Comparison of ENCODE assay signal across 27 mouse cellular contexts in genomic region chr16:76938128-76938527, GRCm38 (mm10).
"Had no signal": no experiment of that assay in that cellular context is flagged by ENCODE, and none has a peak within 500 bp of the region (broad histone marks: within the 10 kb centered on the region; RNA-seq: fewer than 3 reads in every experiment).

No protein-coding gene starts in this region.

- DNase-seq: gastrocnemius, postnatal 14 days; gastrocnemius, postnatal 36 days; heart, adult 11 months; heart, adult 2 months; heart, postnatal 14 days; heart, postnatal 36 days; kidney, adult 11 months; kidney, adult 2 months; kidney, adult 9 months; kidney, postnatal 14 days; kidney, postnatal 36 days; layer of hippocampus, adult 9-11 months; layer of hippocampus, postnatal 36 days; left cerebral cortex, postnatal 4 days; lung, adult 18-20 months had no signal

- H3K4me1 ChIP-seq: heart, embryonic 13.5 days; heart, embryonic 15.5 days; hindbrain, embryonic 13.5 days; hindbrain, embryonic 15.5 days; kidney, embryonic 15.5 days; limb, embryonic 13.5 days; limb, embryonic 15.5 days; liver, embryonic 12.5 days had no signal

- H3K4me3 ChIP-seq: heart, adult 2 months; heart, embryonic 13.5 days; heart, embryonic 15.5 days; hindbrain, embryonic 13.5 days; hindbrain, embryonic 15.5 days; kidney, embryonic 15.5 days; limb, embryonic 13.5 days; limb, embryonic 15.5 days; liver, embryonic 12.5 days had no signal

- H3K36me3 ChIP-seq: heart, embryonic 13.5 days; heart, embryonic 15.5 days; hindbrain, embryonic 13.5 days; hindbrain, embryonic 15.5 days; kidney, embryonic 15.5 days; limb, embryonic 13.5 days; limb, embryonic 15.5 days; liver, embryonic 12.5 days had no signal

- H3K27me3 ChIP-seq: heart, embryonic 13.5 days; heart, embryonic 15.5 days; hindbrain, embryonic 13.5 days; hindbrain, embryonic 15.5 days; kidney, embryonic 15.5 days; limb, embryonic 13.5 days; limb, embryonic 15.5 days; liver, embryonic 12.5 days had no signal

- H3K27ac ChIP-seq: heart, adult 2 months; heart, embryonic 13.5 days; heart, embryonic 15.5 days; hindbrain, embryonic 13.5 days; hindbrain, embryonic 15.5 days; hindbrain, postnatal 0 days; kidney, embryonic 15.5 days; limb, embryonic 13.5 days; limb, embryonic 15.5 days; liver, embryonic 12.5 days; liver, embryonic 14.5 days had no signal

- H3K9ac ChIP-seq: heart, embryonic 13.5 days; heart, embryonic 15.5 days; hindbrain, embryonic 13.5 days; hindbrain, embryonic 15.5 days; kidney, embryonic 15.5 days; limb, embryonic 13.5 days; limb, embryonic 15.5 days; liver, embryonic 12.5 days; liver, embryonic 14.5 days had no signal

- ATAC-seq: hindbrain, postnatal 0 days; intestine, embryonic 16.5 days; liver, embryonic 12.5 days had no signal

- H3K4me2 ChIP-seq: heart, embryonic 11.5 days; heart, embryonic 13.5 days; heart, embryonic 15.5 days; hindbrain, embryonic 13.5 days; hindbrain, embryonic 15.5 days; kidney, embryonic 15.5 days; limb, embryonic 13.5 days; limb, embryonic 15.5 days; liver, embryonic 12.5 days had no signal

- H3K9me3 ChIP-seq: heart, embryonic 13.5 days; heart, embryonic 15.5 days; hindbrain, embryonic 15.5 days; kidney, embryonic 15.5 days; limb, embryonic 13.5 days; limb, embryonic 15.5 days; liver, embryonic 12.5 days had no signal
